Mouse (Mus musculus) thymus, adult 2 months (tissue): ENCODE data around the gene Sema6b.

Experiments used
- CTCF ChIP-seq: fragments of 200-500 bp; IDR thresholded peaks from 2 replicates; pipeline ENCODE4 v1.5.1; 2012; ENCODE audit warnings: mild to moderate bottlenecking, control low read depth, low read length, moderate library complexity, borderline replicate concordance; ENCODE audit not compliant: control insufficient read depth, poor library complexity, insufficient read depth; ENCODE audit errors: extremely low read depth
- POLR2A ChIP-seq: fragments of 200-500 bp; IDR thresholded peaks from 2 replicates; pipeline ENCODE4 v1.6.1; 2012; ENCODE audit warnings: mild to moderate bottlenecking, low read length, control low read depth, moderate library complexity; ENCODE audit not compliant: control insufficient read depth, poor library complexity, insufficient read depth; ENCODE audit errors: extremely low read depth

DNA sequence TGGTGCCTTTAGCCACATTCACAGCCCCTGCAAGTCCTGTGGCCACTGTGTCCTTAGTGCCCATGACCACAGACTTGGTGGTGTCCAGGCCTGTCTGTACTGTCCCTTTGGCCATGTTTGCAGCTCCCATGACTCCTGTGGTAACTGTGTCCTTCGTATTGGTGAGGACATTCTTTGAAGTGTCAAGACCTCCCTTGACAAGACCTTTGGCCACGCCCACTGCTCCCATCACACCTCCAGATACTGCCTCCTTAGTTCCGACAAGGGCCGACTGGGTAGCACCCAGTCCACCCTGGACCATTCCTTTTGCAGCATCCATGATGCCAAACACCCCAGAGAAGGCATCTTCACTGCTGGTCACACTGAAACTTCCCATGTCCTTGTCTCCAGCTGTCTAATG is 33.2 kb downstream of the Sema6b start:
- TF ChIP-seq CTCF (no peak), POLR2A (no peak)
